Mouse (Mus musculus): Measurements from ENCODE around the gene Glod4. TPM values are rescaled to one million over a fixed set of nuclear protein-coding genes. Genes with fewer than 3 reads are reported as not detected.

Glod4 gene
- total RNA-seq, 2 experiments from 2014 or later: 75.4 to 76.8 TPM

DNA sequence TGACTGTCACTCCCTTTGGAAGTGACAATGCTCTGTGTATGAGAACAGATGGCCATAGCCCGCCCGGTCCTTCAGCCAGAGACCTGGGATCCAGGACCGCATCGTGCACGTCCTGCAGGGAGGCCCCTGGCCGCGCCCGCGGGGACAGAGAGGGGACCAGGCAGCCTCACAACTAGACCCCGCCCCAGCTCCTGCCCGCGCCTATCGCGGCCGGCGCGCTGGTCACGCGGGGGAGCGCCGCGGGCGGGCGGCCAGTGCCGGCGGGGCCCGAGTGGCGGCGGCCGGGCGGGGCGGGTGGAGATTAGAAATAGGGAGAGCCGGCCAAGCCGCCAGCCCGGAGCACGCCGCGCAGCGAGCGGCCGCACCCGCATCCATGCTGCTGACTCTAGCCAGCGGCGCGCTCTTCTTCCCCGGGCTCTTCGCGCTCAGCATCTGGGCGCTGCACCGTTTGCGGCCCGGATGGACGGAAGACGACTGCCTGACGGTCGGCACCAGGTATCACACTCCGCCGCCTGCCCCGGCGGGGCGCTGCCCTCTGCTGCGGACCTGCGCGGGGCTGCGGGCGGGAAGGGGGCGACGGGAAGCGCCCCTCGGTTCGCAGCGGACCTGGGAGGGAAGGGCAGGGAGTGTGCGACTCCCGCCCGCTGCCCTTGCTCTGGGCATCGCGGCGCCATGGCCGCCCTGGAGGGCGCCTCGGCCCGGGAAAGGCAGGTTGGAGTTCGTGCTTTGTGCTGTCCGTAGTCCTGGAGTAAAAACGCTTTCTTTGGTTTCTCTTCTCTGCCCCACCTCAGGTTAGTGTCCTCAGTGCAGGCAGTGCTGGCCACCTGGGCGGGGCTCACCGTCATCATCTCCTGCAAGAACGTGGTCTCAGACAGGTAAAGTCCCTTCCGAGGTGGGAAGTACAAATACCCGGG is 41.5 kb downstream of the Glod4 start:
- DNase-seq: peak; percentile 93

GRCm38 (mm10) chr11:76196977-76197469 is 46.5 kb downstream of the Glod4 start:
- DNase-seq: no peak

DNA sequence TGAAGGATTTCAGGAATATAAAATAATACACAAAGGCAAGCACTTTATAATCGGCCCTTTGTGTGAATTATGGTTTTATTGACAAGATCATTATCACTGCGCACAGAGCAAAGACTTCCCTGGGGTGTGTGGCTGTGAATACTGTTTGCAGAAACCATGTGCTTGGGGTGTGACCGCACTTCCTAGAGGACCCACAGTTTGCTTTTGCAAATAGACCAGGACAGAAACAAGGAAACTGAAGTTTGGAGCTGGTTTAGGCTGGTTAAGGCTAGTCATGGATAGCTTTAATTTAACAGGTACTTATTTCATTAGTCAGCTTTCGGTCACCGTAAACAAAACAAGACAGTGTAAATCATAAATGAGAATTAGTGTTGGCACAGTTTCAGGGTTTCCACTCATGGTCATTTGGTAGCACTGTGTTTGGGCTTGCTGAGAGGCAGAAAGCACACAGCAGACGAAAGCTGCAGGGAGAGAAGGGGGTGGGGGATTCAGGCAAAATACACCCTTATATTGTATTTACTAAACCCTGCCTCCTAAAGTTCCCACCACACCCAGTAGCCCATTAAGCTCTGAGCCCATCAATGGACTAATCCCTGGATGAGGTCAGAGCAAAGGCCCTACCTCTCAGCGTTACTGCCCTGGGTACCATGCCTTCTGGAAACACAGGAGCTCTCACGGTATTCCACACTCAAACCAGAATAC is 47.1 kb downstream of the Glod4 start:
- DNase-seq: no peak

DNA sequence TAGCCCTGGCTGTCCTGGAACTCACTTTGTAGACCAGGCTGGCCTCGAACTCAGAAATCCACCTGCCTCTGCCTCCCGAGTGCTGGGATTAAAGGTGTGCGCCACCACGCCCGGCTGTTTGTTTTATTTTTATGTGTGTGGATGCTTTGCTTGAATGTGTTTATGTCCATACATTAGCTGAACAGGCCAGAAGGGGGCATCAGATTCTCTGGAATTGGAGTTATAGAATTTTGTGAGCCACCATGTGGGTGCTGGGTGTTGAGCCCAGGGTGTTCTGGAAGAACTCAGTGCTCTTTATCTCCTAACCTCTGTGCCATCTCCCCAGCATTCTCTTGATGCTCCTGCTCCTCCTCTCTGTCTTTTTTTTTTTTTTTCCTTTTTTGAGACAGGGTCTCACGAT is 56.6 kb downstream of the Glod4 start:
- DNase-seq: no peak

GRCm38 (mm10) chr11:76183745-76184144 is 59.8 kb downstream of the Glod4 start:
- no peak for DNase-seq

GRCm38 (mm10) chr11:76180146-76180540 is 63.4 kb downstream of the Glod4 start:
- no peak for DNase-seq

GRCm38 (mm10) chr11:76179495-76180145 is 63.9 kb downstream of the Glod4 start, which contains the start of the genes Vps53 and Fam57a:
Gene Vps53, minus strand, starts transcription at chr11:76179647.
Gene Fam57a, plus strand, starts transcription at chr11:76179671.
- DNase-seq: peak; percentile 95

DNA sequence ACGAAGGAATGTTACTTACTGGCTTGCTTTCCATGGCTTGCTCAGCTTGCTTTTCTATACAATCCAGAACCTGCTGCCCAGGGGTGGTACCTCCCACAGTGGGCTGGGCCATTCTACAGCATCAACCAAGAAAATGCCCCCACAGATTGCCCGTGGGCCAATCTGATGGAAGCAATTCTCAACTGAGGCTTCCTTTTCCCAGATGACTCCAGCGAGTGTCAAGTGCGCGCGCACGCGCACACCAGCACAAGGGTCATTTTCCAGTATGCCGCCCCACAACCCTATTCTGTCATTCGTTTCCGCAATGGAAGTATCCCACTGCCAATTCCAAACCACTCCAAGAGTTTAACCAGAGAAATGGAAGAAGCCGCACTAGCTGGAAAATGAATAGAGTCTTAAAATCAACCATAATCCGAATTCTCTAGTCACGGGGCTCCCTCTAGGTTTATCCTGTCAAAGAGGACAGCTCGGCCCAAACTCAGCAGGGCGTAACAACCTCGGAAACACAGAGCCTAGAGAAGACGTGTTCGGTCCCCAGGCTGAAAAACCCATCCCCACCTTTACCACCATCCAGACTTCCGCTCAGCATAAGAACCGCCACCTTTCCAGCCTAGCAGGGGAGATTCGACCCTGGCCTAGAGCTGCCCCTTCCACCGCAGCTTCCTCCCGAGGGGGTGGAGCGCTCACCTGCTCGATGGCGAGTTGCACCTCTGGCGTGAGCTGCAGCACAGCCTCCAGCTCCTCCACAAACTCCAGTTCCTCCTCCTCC is 64.6 kb downstream of the Glod4 start:
- DNase-seq: peak; percentile 54

DNA sequence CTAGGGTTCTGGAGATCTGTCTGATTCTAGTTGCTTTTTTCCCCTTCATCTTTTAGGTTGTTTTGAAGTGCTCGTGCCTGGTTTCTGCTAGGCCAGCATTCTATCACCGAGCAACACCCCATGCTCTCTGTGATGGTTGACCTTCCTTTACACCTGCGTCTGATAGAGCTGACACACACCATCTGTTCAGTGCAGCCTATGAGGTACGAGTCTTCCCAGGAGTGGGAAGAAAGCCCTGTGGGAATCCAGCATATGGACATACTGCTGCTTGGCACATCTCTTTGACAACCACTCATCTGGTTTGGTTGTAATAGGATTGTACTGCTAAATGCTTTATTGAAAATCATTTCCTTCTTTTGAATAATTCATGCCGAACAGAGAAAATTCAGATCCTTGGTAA is 73.3 kb downstream of the Glod4 start:
- DNase-seq: no peak

- peak; percentile 23 for DNase-seq
These were observed 74.5 kb downstream of the Glod4 start for GRCm38 (mm10) chr11:76168976-76169375.

- peak; percentile 87 for DNase-seq
These were observed 76.3 kb downstream of the Glod4 start for GRCm38 (mm10) chr11:76167079-76167765.

- peak; percentile 50 for DNase-seq
These were observed 76.9 kb downstream of the Glod4 start for GRCm38 (mm10) chr11:76166657-76167056.

DNA sequence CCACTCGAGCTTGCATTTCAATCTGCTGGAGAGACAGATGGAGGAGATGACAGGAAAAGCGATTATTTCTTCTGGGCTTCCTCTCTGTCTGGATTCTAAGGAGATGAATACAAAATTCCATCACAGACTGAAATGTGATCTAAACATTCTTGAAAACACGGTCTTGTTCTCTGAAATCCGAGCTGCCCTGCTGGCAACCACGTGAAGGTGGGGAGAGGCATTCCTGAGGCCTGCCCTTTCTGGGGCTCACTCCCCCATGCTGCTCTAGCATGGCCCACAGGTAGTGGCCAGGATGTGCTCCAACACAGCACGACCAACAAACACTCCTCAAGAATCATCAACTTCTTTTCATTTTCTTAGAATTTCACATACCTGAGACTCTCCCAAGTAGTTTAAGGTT is 83.3 kb downstream of the Glod4 start:
- no peak for DNase-seq

GRCm38 (mm10) chr11:76158375-76158774 is 85.2 kb downstream of the Glod4 start:
- DNase-seq: no peak

DNA sequence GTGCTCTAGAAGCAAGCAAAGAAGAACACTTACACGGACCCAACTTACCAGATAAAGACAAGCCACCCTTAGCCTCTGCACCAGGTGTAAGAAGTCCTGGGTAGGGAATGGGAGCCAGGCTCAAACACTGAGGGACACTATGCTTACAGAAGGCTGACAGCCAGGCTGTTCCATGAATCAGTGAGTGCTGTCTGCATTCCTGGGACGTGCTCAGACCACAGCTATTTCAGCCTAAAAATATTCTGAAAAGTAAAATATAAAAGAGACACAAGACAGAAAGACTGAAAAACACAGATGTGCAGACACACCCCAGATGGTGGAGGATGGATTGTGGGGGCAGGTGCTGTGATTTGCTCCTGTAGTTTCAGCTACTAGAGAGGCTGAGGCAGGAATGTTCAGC is 88.7 kb downstream of the Glod4 start:
- DNase-seq: no peak

DNA sequence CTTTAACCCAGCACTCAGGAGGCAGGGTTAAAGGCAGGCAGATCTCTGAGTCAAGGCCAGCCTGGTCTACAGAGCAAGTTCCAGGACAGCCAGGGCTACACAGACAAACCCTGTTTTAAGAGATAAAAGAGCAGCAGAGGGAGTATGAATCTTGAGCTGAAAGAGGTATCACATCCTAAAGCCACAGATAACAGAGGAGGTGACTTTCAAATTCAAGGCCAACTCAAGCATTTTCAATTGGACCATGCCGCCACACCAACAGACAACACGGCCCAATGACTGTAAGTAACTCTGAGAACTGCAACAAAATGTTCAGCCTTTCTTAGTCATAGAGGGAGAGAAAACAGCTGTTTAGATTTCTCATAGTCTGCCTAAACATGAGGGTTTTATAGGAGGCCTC is 89.3 kb downstream of the Glod4 start:
- DNase-seq: no peak

DNA sequence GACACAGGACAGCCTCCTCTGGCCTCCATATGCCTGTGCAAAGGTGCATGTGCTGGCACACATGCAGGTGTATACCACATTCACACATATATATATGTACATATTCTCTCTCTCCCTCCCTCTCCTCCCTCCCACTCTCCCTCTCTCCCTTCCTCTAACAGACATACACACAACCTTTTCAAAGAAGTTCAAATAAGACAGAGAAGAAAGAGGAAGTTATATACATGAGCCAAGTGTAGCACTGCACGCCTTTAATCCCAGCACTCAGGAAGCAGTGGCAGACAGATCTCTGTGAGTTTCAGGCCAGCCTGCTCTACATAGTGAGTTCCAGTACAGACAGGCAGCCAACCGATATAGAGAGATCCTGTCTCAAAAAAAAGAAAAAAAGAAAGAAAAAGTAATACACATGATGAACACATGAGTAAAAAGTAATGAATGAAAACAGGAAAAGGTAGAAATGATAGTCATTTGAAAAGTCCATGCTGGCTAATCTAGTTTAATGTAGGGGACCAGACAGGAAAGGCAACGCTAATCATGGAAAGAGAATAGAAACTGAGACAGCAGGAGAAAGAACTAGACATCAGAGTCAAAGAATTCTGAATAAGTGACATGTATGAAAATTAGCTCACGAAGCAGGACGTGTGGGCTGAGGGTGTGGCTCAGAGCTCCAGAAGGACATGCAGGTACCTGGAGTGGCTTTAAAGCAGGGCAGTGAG is 90.1 kb downstream of the Glod4 start:
- DNase-seq: no peak

GRCm38 (mm10) chr11:76150980-76151379 is 92.5 kb downstream of the Glod4 start:
- no peak for DNase-seq

DNA sequence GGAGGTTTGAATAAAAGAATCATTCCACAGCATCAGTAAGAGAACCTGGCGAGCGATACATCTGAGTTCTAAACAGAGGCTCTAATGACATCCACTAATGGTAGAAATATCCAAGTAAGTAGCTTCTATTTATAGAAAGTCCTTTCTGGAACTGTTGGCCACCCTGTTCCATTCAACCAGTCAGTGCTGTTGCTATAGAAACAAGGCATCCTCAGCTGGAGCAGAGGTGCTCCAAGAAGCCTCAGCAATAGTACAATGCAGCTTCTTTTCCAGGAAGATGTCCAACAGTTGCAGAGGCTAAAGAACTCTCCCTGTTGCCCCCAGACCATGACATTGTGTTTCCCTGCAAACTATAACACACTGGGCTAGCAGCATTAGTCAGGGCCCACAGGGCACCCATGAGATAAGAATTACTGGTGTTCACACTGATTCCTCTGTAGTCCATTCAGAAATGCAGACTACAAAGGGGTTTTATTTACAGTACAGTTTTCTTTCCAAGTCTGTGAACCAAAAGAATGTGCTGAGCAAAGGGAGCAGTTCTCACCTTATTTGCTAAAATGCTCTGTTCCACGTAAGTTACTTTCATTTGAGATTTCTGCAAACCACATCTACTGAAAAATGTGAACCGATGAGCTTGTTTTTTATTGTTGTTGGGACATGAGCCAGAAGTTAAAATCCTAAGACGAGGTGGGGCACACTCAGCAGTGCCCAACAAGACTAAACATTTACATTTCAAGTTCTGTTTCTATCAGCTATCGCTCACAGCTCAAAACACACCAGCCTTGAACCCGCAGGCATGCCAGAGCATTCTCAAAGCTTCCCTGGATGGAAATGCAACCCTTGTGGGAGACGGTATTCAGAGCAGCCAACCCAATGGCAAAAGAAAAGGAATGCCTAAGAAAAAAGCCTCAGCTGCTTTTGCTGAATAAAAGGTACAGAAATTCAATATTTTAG is 95.2 kb downstream of the Glod4 start:
- no peak for DNase-seq
